Mouse (Mus musculus) forelimb bud, embryonic 11.5 days (tissue): ENCODE measurements at regions not wholly inside any gene's neighbourhood (a gene's known extent, or its start where the extent isn't known, plus 50 kb on each side); places are given as distances from the start of the nearest gene placed in this dataset.

Experiments
- DNase-seq: peaks from one replicate; pipeline ENCODE4 v3.0.0-alpha.2; 2012; ENCODE audit warnings: low read depth, low spot score

DNA sequence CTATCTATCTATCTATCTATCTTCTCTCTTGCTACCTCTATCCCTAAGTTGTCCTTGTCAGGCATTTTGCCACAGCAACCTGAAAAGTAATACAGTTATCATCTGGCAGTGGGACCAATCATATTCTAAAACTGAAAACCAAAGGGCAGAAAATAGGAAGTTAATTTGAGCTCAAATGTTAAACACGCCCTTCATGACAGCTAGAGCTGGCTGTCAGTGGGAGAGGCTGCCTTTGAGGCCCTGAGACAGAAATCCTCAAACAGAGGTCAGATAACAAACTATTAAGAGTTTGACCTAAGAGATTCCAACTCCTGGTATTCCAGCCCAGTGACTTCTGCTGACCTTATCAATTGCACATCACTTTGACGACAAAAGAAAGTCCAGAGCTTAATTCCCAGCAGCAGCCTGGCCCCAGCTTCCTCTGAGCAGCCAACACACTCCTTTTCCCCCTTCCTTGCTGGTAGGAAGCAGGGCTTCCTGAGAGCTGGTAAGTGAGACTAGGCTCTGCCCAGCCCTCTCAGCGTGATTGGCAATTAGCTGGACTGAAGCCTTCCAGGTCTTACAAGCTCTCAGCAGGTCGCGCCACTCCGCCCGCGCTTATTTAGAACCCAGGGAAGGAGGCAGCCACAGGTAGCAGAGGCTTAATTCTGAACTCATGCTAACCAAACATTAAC, 250.0 kb downstream of the Sec61b start:
- DNase-seq, result peak; percentile 46

GRCm38 (mm10) chr4:47725005-47725340, 250.5 kb downstream of the Sec61b start:
- DNase-seq, result no peak

DNA sequence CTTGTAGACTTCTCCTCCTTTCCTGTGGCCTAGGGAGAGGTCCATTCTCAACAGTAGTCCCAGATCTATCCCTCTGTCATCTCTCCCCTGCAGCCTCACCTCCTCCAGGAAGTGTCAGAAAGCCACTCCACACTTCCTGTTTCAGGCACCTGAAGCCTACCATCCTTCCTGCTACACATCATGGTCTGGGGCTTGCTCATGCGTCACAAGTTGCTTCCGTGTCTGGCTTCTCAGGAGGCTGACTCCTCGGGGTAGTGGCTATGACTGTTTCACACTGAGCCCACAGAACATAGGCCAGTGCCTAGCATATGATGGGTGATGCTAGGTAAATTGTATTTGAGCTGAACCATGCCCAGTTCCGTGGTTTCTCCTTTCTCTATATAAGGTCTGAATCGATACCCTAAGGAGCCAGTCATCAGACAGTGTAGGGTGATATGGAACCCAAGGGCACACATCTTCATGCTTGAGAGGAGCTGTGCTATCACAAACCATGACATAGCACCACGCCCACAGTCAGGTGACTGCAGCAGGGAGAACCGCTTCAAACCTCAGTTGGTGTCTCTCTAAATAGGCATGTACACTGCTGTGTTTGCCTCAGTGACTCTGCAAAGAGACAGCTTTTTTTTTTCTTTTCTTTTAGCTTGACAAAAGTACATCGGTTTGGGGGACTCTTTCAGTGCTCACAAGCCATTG, 272.2 kb downstream of the Sec61b start:
- no peak for DNase-seq

GRCm38 (mm10) chr4:47772230-47772920, 272.6 kb upstream of the Nr4a3 start:
- DNase-seq, result no peak

DNA sequence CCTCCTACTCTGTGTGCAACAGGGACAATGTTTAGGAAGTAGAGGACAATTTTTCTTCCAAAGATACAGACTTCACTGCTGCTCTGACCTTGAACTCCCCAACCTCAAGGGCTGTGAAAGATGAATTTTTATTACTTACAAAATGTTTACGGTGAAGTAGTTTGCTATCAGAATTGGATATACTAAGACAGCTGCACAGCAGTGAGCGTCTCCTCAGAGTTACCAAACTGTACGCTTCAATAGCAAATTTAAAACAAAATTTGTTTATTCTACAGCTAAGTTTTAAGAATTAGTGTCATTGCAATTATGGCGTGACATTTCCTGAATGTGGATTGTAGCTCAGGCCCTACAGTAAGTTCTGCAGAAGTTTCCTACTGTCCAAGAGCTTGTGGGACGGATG, 270.3 kb upstream of the Nr4a3 start:
- DNase-seq, result no peak

DNA sequence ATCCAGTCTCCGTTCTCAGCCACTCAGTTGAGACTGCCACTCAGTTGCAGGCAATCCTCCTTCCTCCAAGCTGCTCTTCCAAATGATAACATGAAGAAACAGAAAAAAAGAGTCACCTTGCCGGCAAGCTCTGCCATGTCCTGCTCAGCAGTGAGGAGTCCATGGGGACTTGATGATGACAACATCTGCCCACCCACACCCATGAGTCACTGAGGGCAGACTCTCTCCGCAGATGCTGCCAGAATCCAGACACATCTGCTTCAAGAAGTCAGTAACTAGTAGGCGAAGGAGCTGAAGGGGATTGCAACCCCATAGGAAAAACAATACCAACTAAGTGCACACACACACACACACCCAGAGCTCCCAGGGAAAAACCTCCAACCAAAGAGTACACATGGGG, 263.9 kb upstream of the Nr4a3 start:
- DNase-seq, result no peak

DNA sequence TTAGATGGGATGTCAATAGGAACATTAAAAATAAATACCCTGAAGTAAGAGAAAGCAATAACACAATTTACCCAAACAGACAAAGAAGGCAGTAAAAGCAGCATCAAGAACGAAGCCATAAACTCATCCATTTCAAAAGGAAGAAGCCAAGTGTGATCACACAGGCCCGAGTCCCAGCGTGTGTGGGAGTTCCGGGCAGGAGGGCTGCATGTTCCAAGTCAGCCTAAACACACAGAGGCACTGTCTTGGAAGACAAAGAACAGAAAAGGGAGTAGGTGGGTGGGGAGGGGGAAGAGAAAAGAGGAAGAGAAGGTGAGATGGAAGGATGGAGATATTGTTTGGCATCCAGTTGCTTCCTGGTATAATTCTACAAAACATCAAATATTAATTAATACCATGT, 248.0 kb upstream of the Nr4a3 start:
- DNase-seq, result no peak

GRCm38 (mm10) chr4:47799165-47799564, 245.8 kb upstream of the Nr4a3 start:
- no peak for DNase-seq

DNA sequence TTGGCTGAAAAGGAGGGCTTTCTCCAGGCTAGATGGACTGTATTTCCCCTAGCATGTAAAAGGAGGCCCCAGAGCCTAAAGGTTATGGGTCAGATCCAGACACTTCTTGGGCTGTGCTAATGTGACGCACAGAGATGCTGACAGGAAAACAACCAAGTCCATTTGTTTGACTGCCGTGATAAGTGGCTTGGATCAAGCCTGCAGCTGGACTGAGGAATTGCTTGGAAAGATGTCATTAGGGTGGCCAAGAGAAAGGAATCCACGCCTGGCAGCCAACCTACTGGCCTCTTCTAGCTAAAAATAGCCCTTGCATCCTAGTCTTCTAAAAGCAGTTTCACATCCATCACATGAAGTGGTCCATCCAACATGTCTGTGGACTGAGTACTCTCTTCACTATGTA, 241.8 kb upstream of the Nr4a3 start:
- no peak for DNase-seq

DNA sequence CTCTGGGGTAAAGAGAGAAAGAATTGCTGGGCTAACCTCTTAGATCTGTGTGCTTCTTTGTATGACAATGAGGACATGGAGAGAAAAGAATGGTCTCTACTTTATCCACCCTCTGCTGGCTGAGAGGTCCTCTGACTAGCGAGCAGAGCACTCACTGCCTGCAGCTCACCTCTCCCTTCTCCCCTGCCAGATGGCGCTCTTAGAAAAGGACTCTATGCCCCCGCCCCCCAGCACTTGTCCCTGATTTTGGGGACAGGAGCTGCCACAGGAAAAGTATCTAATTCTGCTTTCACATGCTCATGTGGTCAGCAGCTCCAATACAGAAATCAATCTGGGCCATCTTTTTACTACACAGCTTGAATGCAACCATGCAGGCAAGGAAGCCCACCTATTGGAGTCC, 237.1 kb upstream of the Nr4a3 start:
- no peak for DNase-seq

DNA sequence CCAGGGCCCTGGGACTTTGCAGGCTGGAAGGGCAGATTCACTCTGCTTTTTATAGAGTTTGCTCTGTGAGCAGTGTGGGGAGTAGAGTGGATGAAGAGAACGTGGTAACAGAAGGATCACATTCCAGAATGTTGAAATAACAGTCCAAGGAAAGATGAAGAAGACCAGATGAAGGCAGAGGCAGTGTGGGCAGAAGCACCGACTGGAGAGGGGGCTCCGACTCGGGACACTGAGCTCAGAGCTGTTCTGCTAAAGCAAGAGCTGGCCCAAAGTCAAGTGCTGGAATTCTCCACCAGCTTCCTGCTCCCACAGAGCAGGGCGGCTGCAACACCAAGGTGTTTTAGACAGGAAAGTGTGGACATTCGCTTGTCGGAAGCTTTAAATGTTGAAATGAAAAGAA, 230.9 kb upstream of the Nr4a3 start:
- no peak for DNase-seq

DNA sequence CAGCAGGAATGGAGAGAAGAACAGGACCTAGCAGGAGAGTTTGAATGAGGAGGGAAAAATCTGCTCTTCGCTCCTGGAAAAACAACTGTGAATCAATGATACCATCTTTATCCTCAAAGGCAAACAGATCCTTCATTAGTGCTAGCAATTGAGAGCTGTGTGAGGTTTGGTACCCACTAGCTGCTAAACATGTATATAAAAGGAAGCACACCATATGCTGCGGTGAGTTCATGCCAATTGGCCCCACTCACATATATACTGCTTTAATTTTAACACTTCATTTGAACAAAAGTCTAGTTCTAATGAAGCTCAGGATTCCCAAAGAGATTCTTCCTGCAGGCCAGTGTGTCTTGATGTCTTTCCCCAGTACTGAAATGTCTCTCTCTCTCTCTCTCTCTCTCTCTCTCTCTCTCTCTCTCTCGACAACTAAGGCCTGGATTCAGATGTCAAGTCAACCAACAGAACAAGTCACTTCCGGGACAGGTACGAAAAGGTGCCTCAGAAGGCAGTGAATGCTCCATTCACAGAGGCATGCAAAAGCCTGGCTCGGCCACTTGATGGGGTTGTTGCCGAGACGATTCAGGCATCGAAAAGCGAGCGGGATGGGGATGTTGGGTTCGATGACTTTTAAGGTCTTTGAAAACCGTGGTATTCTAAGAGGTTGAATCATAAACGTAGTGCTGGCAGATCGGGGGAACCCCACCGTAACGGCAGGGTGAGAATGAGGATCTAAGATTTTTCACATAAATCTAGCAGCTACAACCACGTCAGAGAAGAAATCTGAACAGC, 226.4 kb upstream of the Nr4a3 start:
- no peak for DNase-seq

GRCm38 (mm10) chr4:47820562-47820961, 224.4 kb upstream of the Nr4a3 start:
- DNase-seq, result no peak

DNA sequence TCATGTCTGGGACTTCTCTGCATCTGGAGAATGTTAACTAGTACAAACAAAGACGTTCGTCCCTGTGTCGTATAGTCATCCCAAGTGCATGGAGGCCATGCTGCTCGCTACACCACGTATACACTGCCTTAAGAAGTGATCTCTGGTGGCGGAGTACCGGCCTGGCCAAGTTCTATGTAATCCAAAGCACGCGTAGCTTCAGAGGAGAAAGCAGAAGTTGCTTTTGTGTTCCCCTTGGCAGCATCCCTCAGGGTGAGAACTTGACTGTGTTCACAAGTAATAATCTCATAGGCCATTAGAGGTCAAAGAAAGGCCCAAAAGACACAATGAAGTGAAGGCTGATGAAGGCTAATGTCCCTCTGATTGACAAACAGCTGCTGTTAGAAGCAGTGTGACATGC, 221.7 kb upstream of the Nr4a3 start:
- DNase-seq, result no peak

- no peak for DNase-seq
These were observed 220.9 kb upstream of the Nr4a3 start for GRCm38 (mm10) chr4:47824083-47824482.

- DNase-seq, result no peak
These were observed 212.0 kb upstream of the Nr4a3 start for GRCm38 (mm10) chr4:47832905-47833304.

DNA sequence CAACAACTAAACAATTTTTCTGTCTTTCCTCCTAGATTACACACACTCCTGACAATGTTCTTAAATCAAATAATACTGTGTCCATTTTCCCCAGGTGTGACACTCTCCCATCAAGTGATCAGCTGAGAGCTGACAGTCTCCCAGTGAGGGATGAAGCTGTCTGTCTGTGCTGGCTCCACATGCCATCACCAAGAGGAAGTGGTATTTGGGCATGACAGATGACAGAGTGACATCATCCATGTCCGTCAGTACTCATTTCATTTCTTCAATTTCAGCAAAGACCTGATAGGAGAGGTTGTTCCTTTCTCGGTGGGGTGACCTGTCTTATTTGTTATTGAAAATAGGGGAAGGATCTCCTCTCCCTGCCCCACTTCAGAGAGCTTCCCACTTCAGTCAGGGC, 206.5 kb upstream of the Nr4a3 start:
- DNase-seq, result no peak

DNA sequence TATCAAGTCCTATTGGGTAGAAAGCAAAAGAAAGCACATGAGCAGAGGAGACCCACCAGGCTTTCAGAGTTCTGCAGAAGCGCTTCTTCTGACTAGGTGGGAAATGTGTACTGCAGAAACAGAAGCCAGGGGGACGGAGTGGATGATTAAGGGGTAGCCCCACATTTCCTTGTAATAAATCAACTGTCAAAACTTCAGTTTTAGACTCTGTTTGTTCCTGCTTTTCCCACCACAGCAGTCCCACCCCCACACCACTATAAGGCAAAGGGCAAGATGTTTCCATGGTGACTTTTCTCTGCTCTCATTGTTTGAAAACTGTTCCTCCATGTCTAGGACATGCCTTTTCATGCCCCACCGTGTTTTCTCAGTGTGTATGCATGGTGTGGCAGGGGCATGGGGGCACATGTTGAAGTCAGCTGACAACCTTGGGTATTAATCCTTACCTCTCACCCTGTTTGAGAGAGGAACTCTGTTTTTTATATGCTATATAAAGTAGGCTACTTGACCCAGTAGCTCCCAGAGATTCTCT, 202.8 kb upstream of the Nr4a3 start:
- DNase-seq, result no peak

GRCm38 (mm10) chr4:47845239-47845638, 199.7 kb upstream of the Nr4a3 start:
- peak; percentile 64 for DNase-seq

DNA sequence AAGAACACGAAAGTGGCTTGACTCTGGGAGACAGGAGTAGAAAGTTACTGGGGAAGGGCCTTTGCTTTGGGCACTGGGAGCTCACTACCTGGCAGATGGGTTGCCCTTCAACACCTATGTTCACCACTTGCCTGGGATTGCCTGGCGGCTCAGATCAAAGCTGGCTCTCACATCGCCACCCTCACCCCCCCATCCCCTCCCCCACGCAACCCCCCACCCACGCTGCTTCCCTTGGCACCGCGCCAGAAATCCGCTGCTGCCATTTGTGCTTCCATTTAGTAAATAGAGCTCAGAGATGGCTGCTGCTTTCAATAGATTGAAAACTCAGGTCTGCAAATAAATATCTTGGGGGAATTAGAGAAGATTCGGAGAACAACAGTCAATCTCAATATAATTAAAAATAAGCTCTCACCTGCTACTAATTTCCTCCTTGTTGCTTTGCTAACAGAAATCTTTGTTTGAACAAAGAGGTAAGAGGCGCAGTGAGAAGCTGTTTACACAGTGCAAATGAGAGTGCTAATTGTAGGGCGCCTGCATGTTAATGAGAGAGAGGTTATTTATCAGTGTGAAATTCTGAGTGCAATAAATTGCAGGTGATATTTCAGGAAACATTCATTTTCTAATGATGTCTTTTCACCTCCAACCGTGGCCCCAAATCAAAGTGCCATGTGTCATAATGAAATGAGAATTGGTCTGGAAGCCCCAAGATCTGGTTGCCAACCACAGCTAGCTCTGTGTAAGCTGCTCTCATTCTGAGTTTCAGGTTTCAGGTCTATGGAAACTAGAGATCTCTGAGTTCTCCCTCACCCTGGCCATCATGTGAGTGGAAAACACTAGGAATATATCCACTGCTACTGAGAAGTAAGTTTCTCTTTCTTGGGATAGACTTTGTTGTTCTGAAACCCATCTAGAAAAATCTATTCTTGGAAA, 198.3 kb upstream of the Nr4a3 start:
- peak; percentile 19 for DNase-seq

- no peak for DNase-seq
These were observed 183.8 kb upstream of the Nr4a3 start for GRCm38 (mm10) chr4:47861151-47861550.
